Mouse (Mus musculus) adrenal gland, postnatal 10 days (tissue): ENCODE measurements around the gene Msrb3. TPM values are rescaled to one million over a fixed set of nuclear protein-coding genes. Genes with fewer than 3 reads are reported as not detected.
"Not testable (repeated sequence)": the region's sequence is repeated elsewhere in the genome, so short reads cannot be mapped to it uniquely, and the experiment has no call there.

Experiments
- DNase-seq: peaks from one replicate; pipeline ENCODE4 v3.0.0; 2021; ENCODE audit warnings: mixed read lengths
- total RNA-seq, 2 experiments: library from RNA; stranded (reverse); gene quantifications; 2 replicates each; pipeline ENCODE4 v1.2.3; 2021

Gene Msrb3
- total RNA-seq, 2 experiments from 2014 or later = 34.2 to 38.0 TPM

DNA sequence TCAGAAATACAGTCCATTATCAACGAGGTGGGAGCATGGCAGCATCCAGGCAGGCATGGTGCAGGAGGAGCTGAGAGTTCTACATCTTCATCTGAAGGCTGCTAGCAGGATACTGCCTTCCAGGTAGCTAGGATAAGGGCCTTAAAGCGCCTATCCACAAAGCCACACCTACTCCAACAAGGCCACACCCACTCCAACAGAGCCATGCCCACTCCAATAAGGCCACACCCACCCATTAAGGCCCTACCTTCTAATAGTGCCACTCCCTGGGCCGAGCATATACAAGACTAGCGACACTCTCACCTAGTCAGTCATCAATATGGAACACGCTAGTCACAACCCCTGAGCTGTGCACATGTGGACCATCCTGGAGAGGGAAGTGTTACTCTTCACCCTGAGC is 149.3 kb downstream of the Msrb3 start:
- DNase-seq = not testable (repeated sequence)

DNA sequence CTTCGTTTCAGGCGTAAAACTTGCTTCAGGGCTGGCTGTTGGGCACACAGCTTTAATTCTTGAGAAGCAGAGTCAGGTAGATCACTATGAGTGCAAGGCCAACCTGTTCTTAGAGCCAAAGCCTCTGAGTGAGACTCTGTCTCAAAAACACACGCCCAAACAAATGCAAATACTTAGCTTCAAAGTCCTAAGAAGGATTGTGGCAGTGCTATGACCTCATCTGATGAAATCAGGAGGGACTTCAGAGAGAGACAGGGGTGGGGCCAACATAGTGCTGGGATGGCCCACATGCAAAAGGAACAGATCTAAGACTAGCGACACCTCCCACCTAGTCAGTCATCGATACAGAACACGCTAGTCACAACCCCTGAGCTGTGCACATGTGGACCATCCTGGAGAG is 150.7 kb downstream of the Msrb3 start:
- DNase-seq = no peak

GRCm38 (mm10) chr10:120745138-120745856 is 153.6 kb downstream of the Msrb3 start:
- peak; percentile 82 for DNase-seq

- DNase-seq = peak; percentile 26
Observed at GRCm38 (mm10) chr10:120744441-120745137, 154.3 kb downstream of the Msrb3 start.

DNA sequence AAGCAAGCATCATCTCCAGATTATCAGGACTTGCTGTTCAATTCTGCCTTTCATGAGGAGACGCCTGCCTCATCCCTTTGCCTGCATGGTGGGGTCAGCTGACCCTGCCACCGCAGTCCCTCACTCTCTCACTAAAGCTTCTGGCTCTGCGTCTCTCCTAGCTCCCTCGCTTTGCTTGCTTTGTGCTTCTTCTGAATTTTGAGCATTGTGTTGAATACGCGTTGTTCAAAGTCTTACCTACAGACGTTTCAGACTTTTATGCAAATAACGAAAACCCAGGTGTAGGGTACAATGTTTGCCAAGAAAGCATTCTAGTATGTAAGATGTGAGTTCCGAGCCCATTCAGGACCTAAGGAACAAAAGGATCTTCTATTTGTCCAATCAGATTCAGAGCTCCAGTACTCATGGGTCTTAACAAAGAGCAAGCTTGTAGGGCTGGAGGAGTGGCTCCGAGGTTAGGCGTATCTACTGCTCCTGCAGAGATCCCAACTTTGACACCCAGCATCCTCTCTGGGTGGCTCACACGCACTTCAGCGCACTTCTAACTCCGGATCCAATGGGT is 162.3 kb downstream of the Msrb3 start:
- no peak for DNase-seq

GRCm38 (mm10) chr10:120735722-120736507 is 163.0 kb downstream of the Msrb3 start:
- no peak for DNase-seq

GRCm38 (mm10) chr10:120734364-120734763 is 164.5 kb downstream of the Msrb3 start:
- DNase-seq = no peak

Other genes starting within 250 kb of the Msrb3 start
- gene Lemd3, start 80.2 kb upstream of the Msrb3 start, total RNA-seq = 10 to 100 TPM; 18.6 to 18.7 TPM
- 1 to 10 TPM in 1 of 2 experiments, under 1 TPM in 1; 0.39 to 2.6 TPM for gene Wif1, start 134.9 kb upstream of the Msrb3 start, total RNA-seq